Mouse (Mus musculus) olfactory bulb, adult 2 months (tissue): ENCODE data around the gene Kif14. TPM values are rescaled to one million over a fixed set of nuclear protein-coding genes. Genes with fewer than 3 reads are reported as not detected.

Source experiments
- H3K27ac ChIP-seq: fragments of 200-500 bp; 2 replicates; pipeline ENCODE4 v1.5.1; 2012; ENCODE audit warnings: low read depth, low read length; ENCODE audit not compliant: insufficient read depth
- H3K4me1 ChIP-seq: fragments of 200-500 bp; 2 replicates; pipeline ENCODE4 v1.6.1; 2012; ENCODE audit warnings: low read length; ENCODE audit not compliant: control insufficient read depth, insufficient read depth
- H3K4me3 ChIP-seq: fragments of 200-500 bp; 2 replicates; pipeline ENCODE4 v1.5.1; 2012; ENCODE audit warnings: mild to moderate bottlenecking, low read depth, low read length, moderate library complexity; ENCODE audit not compliant: insufficient read depth
- CTCF ChIP-seq: fragments of 200-500 bp; IDR thresholded peaks from 2 replicates; pipeline ENCODE4 v1.5.1; 2012; ENCODE audit warnings: low read depth, mild to moderate bottlenecking, low read length, moderate library complexity; ENCODE audit not compliant: insufficient read depth
- POLR2A ChIP-seq: fragments of 200-500 bp; IDR thresholded peaks from 2 replicates; pipeline ENCODE4 v1.6.1; 2012; ENCODE audit warnings: mild to moderate bottlenecking, low read depth, low read length, moderate library complexity; ENCODE audit not compliant: insufficient read depth
- WGBS: fragments of 180-500 bp; shearing (Covaris S2); methylation state at CpG from one replicate; pipeline ENCODE4 v1.1.7; 2018; 5-methylcytosine and 5-hydroxymethylcytosine counted together
- polyA plus RNA-seq: library from polyadenylated mRNA; stranded (reverse); fragments of >200 nt; gene quantifications from 2 replicates; pipeline ENCODE4 v1.2.4, GENCODE M21; 2012; ENCODE audit warnings: low replicate concordance; ENCODE audit not compliant: missing spikeins, insufficient read depth, insufficient read length

Gene Kif14
- polyA plus RNA-seq, 1 experiment, result not detected

DNA sequence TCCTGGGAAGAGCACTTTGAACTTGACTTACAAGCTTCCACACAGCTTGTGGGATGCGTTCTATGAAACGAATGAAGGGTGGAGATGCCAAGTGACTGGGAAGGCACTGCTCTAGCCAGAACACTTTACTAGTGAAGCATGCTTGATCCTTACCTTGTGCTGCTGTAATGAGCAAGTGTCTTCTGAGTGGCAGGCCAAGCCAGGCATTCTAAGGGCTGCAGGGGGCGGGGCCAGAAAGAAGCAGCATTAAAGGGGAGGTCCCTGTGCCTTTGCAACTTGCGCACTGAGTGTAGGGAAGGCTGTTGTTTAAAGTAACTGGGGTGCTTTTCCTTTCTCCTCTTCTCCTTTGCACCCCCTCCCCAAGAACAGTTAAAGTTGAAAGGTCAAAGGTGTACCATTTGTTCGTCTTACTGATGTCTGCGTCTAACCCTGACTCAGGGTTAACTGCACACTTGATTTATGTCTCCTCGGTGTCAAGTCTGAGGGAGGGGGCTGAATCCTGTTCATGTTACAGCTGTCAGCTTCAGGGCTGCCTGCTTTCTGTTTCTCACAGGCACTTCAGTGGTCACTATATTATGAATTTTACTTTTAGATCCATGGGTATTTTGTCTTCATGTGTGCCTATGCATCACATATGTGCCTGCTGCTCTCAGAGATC, 52.7 kb downstream of the Kif14 start:
- TF ChIP-seq POLR2A, result no peak
- TF ChIP-seq CTCF, result no peak
- Histone ChIP-seq H3K27ac (no peak overlapping the region), H3K4me1 (no peaks in the 10 kb centered on the region), H3K4me3 (no peak overlapping the region)
- WGBS, result 87% methylated on average over 7 of the region's 7 CpGs

DNA sequence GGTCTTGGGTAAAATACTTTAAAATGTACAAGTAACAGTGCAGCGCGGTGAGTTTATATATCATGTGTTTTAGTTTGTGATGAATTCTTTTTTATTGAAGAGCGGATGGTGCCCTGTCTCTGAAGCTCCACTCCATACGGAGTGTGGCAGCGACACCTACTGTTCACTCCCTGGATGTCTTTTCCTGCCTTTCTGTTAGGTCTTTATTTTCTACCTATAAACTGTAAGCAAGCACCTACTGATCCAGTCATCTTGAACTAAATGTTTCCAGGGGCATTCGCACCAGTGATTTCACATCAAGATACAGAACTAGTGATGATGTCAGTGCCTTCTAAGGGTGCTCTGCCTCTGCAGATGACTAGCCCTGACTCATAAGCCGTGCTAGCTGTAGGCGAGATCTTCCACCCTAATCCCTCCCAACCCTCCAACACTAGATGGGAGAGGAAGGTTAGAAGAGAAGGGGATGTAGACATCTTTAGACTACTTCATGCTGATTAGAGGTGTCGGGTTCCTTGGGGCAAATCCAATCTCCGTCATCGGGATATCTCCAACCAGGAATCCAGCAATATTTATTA, 55.3 kb downstream of the Kif14 start:
- Histone ChIP-seq H3K4me3 (no peak overlapping the region), H3K4me1 (no peaks in the 10 kb centered on the region), H3K27ac (no peak overlapping the region)
- whole genome bisulfite sequencing, result 51% methylated on average over 11 of the region's 11 CpGs
- TF ChIP-seq CTCF (no peak), POLR2A (no peak)

DNA sequence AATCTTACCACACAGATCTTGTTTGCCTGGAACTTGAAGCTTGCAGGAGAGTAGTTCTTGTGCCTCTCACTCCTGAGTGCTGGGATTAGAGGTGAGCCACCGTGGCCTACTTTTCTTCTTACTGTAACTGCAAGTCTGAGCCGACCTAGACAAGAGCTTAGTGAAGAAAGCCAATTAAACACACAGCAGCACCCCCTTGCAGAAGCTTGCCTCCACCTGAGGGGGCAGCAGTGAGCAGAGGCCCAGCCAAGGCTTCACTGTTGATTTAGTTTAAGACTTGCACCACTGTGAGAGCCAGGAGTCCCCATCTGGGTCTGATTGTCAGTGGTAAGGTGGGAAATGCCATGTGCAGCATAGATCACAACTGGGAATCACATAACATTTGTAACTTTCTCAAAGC, 58.8 kb downstream of the Kif14 start:
- WGBS, result 10% methylated on average over 2 of the region's 2 CpGs
- peaks cover 9% of the 10 kb centered on the region for H3K4me1 ChIP-seq
- TF ChIP-seq POLR2A, result no peak
- peak; percentile 74 for TF ChIP-seq CTCF
- no peak overlapping the region for H3K4me3 ChIP-seq
- H3K27ac ChIP-seq, result no peak overlapping the region

DNA sequence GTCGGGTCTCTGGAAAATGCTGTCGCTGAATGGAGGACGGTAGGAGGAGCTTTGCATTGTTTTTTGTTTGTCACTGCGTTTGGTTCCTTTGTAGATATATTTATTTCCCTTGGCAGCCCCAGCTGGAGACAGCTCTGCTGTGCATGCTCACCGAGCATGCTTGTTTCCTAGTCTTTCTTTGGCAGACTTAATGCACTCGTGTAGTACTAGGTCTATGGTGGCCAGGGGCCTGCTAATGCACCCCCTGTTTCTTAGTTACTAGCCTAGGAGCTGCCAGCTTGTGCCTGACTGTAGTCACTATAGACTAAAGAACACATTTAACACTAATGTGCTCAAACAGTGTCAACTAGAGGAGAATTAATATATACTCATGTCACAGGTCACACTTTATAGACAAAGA, 59.7 kb downstream of the Kif14 start:
- Histone ChIP-seq H3K27ac (no peak overlapping the region), H3K4me3 (no peak overlapping the region), H3K4me1 (peaks cover 9% of the 10 kb centered on the region)
- no peak for TF ChIP-seq CTCF
- no peak for TF ChIP-seq POLR2A
- 29% methylated on average over 6 of the region's 6 CpGs for WGBS

DNA sequence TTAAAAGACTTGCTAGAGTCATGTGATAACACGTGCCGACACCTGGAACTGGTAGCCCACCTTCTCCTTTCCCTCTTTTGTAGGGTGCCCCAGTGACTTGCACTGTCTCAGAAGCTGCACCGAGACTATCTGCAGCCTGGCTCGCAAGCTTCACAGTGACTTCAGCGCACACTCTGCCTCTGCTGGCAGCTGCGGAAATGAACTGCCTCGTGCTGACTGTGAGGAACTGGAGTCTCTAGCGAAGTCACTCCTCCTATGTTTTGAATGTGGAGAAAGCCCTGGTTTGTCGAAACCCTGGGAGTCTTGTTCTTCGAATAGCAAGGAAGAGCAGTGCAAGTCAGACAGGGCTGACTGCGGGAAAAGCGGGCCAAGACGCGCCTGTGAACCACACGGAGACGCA, 61.0 kb downstream of the Kif14 start:
- TF ChIP-seq CTCF (no peak), POLR2A (0 out of 2 replicates have a peak, but pooled peaks have one; percentile 14)

DNA sequence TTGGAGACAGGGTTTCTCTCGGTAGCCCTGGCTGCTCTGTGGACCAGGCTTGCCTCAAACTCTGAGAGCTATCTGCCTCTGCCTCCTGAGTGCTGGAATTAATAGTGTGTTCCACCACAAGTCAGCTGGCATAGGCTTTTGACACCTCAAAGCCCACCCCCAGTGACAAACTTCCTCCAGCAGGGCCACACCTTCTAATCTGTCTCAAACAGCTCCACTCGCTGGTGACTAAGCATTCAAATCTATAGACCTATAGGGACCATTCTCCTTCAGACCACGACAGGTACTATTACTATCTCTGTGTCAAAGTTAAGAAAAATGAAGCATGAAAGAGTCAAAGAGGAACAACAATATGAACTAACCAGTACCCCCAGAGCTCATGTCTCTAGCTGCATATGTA, 66.4 kb downstream of the Kif14 start:
- peaks cover under 1% of the 10 kb centered on the region; the same call in 1 of the 2 replicates for H3K4me1 ChIP-seq
- no peak overlapping the region for H3K4me3 ChIP-seq
- no peak for TF ChIP-seq POLR2A
- no peak for TF ChIP-seq CTCF
- H3K27ac ChIP-seq, result no peak overlapping the region
- WGBS, result 94% methylated on average over 3 of the region's 3 CpGs

More for the DNA sequence above, 61.0 kb downstream of the Kif14 start:
- Histone ChIP-seq H3K4me1 (peaks cover 9% of the 10 kb centered on the region), H3K27ac (peak overlapping the region; percentile 29; the same call in 1 of the 2 replicates), H3K4me3 (no peak overlapping the region)
- WGBS, result 53% methylated on average over 16 of the region's 16 CpGs

DNA sequence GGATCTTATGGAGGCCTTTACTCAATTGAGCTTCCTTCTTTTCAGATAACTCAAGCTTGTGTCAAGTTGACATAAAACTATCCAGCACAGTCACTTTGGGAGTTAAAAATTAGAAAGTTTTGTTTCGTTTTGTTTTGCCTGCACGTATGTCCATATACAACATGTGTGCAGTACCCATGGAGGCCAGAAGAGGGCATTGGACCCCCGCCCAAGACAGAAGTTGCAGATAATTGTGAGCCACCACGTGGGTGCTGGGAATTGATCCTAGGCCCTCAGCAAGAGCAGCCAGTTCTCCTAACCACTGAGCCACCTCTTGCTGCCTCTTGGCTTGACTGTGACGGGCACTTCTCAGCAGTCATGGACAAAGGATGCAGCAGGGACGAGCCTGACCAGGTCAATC, 70.8 kb downstream of the Kif14 start:
- H3K4me1 ChIP-seq, result peaks cover 4% of the 10 kb centered on the region
- no peak overlapping the region for H3K4me3 ChIP-seq
- TF ChIP-seq CTCF (no peak), POLR2A (no peak)
- no peak overlapping the region for H3K27ac ChIP-seq
- 89% methylated on average over 6 of the region's 6 CpGs for WGBS

DNA sequence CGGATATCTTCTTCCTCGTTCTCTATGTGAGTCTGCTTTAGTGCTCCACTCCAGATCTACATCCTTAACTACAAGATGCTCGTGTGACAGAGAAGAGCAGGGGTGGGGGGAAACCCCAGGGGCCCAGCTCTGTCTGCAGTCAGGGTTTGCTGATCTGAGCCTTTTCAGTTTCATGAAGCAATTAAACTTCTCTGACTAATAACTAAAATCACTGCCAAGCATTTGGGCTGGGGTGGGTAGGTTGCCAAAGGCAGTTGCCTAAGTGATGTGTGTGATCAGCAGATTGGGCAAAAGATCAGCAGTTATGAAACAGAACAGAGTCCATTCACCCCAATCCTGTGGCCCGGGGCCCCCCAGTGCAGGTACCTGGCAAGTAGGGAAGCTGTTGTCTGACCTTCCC, 72.1 kb downstream of the Kif14 start:
- WGBS, result 78% methylated on average over 4 of the region's 4 CpGs
- TF ChIP-seq CTCF (no peak), POLR2A (no peak)
- no peak overlapping the region for H3K27ac ChIP-seq
- H3K4me3 ChIP-seq, result no peak overlapping the region
- H3K4me1 ChIP-seq, result peaks cover 4% of the 10 kb centered on the region

DNA sequence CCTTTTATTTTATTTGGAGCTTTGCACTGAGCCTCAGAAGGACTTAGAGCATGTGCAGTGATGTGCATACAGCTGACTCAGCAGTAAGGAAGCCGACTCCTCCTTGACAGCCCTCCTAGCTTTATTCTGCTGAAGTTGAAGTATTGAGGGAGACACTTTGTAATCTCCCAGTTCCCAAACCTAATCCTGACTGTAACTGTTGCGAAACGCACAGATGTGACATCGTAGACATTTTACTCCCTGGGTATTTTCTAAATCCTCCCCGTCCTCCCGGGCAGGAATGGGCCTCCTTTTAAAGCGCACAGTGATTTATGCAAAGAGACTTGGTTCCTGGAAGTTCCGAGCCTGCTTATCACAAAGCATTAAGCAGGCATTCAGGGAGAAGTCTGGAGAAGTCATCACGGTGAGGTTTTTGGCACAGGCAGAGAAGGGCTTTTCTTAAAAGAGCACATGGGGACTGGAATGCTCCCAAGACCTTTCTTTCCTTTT, 74.3 kb downstream of the Kif14 start:
- no peak overlapping the region for H3K4me3 ChIP-seq
- TF ChIP-seq CTCF (no peak), POLR2A (no peak)
- 40% methylated on average over 9 of the region's 9 CpGs for whole genome bisulfite sequencing
- no peak overlapping the region for H3K27ac ChIP-seq
- H3K4me1 ChIP-seq, result peaks cover 4% of the 10 kb centered on the region
